Mouse (Mus musculus): Measurements from ENCODE around the gene Akap7. TPM values are rescaled to one million over a fixed set of nuclear protein-coding genes. Genes with fewer than 3 reads are reported as not detected.

Gene Akap7
- total and polyA plus RNA-seq, 3 experiments: 1.9 to 7.7 TPM; not detected in 1

DNA sequence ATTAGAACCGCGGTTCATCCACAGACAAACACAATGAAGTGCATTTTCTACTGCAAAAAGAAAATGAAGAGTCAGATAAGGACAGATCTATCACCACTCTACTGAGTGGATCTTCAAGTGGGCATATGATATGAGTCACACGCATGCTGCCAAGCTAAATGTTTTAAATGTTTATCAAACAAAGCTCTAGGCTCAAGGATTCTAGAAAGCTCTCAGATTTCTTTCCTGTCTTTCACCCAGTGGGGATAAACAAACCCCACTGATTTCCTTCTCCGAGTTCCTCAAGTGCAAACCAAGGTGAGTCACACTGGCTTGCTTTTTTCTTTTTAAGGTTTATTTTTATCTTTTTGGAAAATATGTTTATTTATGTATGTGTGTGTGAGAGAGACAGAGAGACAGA lies 94.0 kb downstream of the Akap7 start:
- Histone ChIP-seq H3K4me1 (ENCODE audit: control insufficient read depth in 1 of 2, insufficient read depth in 2 of 2, low read length in 2 of 2) (no peaks in the 10 kb centered on the region), H3K27ac (ENCODE audit: control insufficient read depth, low read depth, low read length) (no peak overlapping the region), H3K36me3 (ENCODE audit: control insufficient read depth in 1 of 2, insufficient read depth in 2 of 2, low read length in 2 of 2) (no peaks in the 10 kb centered on the region), H3K27me3 (ENCODE audit: control insufficient read depth in 1 of 2, insufficient read depth in 2 of 2, low read length in 2 of 2) (no peaks in the 10 kb centered on the region), H3K4me3 (ENCODE audit: control insufficient read depth in 1 of 2, insufficient read depth in 1 of 2, low read depth in 2 of 2, low read length in 2 of 2) (no peak overlapping the region), H3K9me3 (replicated peaks; ENCODE audit: insufficient read depth, low read length) (no peaks in the 10 kb centered on the region), H3K79me2 (ENCODE audit: control insufficient read depth, insufficient read depth, low read length, poor library complexity) (no peaks in the 10 kb centered on the region), H3K9ac (ENCODE audit: control insufficient read depth, low read depth, low read length, poor library complexity, severe bottlenecking) (no peak overlapping the region)
- no peak for DNase-seq (ENCODE audit: low read depth, low spot score)
- TF ChIP-seq UBTF (IDR thresholded peaks at IDR 0.05; ENCODE audit: borderline replicate concordance, insufficient read depth, low read depth, low read length): no peak
- TF ChIP-seq ZC3H11A (IDR thresholded peaks at IDR 0.05; ENCODE audit: low read depth, low read length): no peak
- no peak for TF ChIP-seq NRF1 (IDR thresholded peaks at IDR 0.05; ENCODE audit: insufficient read depth, low read depth, low read length, poor library complexity, severe bottlenecking)
- TF ChIP-seq USF2 (IDR thresholded peaks at IDR 0.05; ENCODE audit: borderline replicate concordance in 1 of 2, insufficient read depth in 1 of 2, low read depth in 1 of 2, low read length in 2 of 2): no peak
- no peak for TF ChIP-seq MAX (IDR thresholded peaks at IDR 0.05; ENCODE audit: low read length)
- TF ChIP-seq TBP (IDR thresholded peaks at IDR 0.05; ENCODE audit: low read depth, low read length): no peak
- no peak for TF ChIP-seq KAT2A (conservative IDR thresholded peaks at IDR 0.05; ENCODE audit: low read depth, low read length)
- no peak for TF ChIP-seq TCF12 (IDR thresholded peaks at IDR 0.05; ENCODE audit: low read depth, low read length)
- TF ChIP-seq CTCF (IDR thresholded peaks at IDR 0.05 in 2 of 3, conservative IDR thresholded peaks at IDR 0.05 in 1 of 3; ENCODE audit: control insufficient read depth in 1 of 3, insufficient read depth in 1 of 3, low read depth in 2 of 3, low read length in 3 of 3, poor library complexity in 1 of 3, severe bottlenecking in 1 of 3): no peak
- no peak for TF ChIP-seq ZKSCAN1 (IDR thresholded peaks at IDR 0.05; ENCODE audit: low read depth, low read length)
- no peak for TF ChIP-seq MYB (IDR thresholded peaks at IDR 0.05; ENCODE audit: low read depth, low read length)
- no peak for TF ChIP-seq SMC3 (IDR thresholded peaks at IDR 0.05; ENCODE audit: low read depth, low read length)
- no peak for TF ChIP-seq MAZ (IDR thresholded peaks at IDR 0.05; ENCODE audit: low read depth, low read length)
- no peak for TF ChIP-seq RAD21 (IDR thresholded peaks at IDR 0.05; ENCODE audit: low read depth, low read length)
- TF ChIP-seq MAFK (IDR thresholded peaks at IDR 0.05; ENCODE audit: borderline replicate concordance, low read depth, low read length): no peak

DNA sequence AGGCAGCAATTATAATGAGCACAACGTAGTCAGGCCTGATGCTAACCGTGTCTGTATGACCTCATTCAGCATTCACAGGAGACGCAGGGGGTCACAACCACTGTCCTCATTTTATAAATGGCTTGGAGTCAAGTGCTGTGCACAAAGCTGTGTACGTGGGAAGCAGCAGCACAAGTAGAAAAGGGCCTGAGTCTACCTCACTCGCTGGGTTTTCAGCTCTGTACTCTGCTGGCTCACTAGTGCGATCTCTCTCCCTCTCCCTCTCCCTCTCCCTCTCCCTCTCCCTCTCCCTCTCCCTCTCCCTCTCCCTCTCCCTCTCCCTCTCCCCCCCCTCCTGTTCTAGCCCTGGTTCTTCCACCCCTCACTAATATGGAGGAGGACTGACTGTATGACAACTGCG lies 99.1 kb downstream of the Akap7 start:
- Histone ChIP-seq H3K27ac (ENCODE audit: control insufficient read depth, low read depth, low read length) (no peak overlapping the region), H3K4me1 (ENCODE audit: control insufficient read depth in 1 of 2, insufficient read depth in 2 of 2, low read length in 2 of 2) (no peaks in the 10 kb centered on the region), H3K4me3 (ENCODE audit: control insufficient read depth in 1 of 2, insufficient read depth in 1 of 2, low read depth in 2 of 2, low read length in 2 of 2) (no peak overlapping the region), H3K9me3 (replicated peaks; ENCODE audit: insufficient read depth, low read length) (no peaks in the 10 kb centered on the region), H3K9ac (ENCODE audit: control insufficient read depth, low read depth, low read length, poor library complexity, severe bottlenecking) (no peak overlapping the region), H3K27me3 (ENCODE audit: control insufficient read depth in 1 of 2, insufficient read depth in 2 of 2, low read length in 2 of 2) (no peaks in the 10 kb centered on the region), H3K79me2 (ENCODE audit: control insufficient read depth, insufficient read depth, low read length, poor library complexity) (no peaks in the 10 kb centered on the region), H3K36me3 (ENCODE audit: control insufficient read depth in 1 of 2, insufficient read depth in 2 of 2, low read length in 2 of 2) (no peaks in the 10 kb centered on the region)
- DNase-seq (ENCODE audit: low read depth, low spot score): no peak
- no peak for TF ChIP-seq ZMIZ1 (IDR thresholded peaks at IDR 0.05; ENCODE audit: low read depth, low read length)
- TF ChIP-seq UBTF (IDR thresholded peaks at IDR 0.05; ENCODE audit: borderline replicate concordance, insufficient read depth, low read depth, low read length): no peak
- no peak for TF ChIP-seq EP300 (IDR thresholded peaks at IDR 0.05; ENCODE audit: low read depth in 1 of 2, low read length in 2 of 2)
- TF ChIP-seq MAZ (IDR thresholded peaks at IDR 0.05; ENCODE audit: low read depth, low read length): no peak
- TF ChIP-seq ETS1 (IDR thresholded peaks at IDR 0.05; ENCODE audit: low read depth, low read length): no peak
- TF ChIP-seq KAT2A (conservative IDR thresholded peaks at IDR 0.05; ENCODE audit: low read depth, low read length): no peak
